Mouse (Mus musculus): ENCODE data around the gene Gja10. TPM values are rescaled to one million over a fixed set of nuclear protein-coding genes. Genes with fewer than 3 reads are reported as not detected.
A peak's percentile ranks its signal among the peaks of the same experiment; 100 is the strongest.

Gene Gja10
- polyA plus RNA-seq, 1 experiment = not detected

GRCm38 (mm10) chr4:32564416-32564815, 38.1 kb downstream of the Gja10 start:
- Histone ChIP-seq H3K36me3 (ENCODE audit: control insufficient read depth, insufficient read depth) (no peaks in the 10 kb centered on the region), H3ac (ENCODE audit: control insufficient read depth, insufficient read length) (no peak overlapping the region), H3K4me2 (ENCODE audit: low read depth) (no peak overlapping the region), H3K4me3 (no peak overlapping the region), H3K27me3 (ENCODE audit: control insufficient read depth, insufficient read depth, insufficient read length) (no peaks in the 10 kb centered on the region), H3K79me2 (ENCODE audit: control insufficient read depth, insufficient read depth) (no peaks in the 10 kb centered on the region)
- no peak for TF ChIP-seq MYOD1 (IDR thresholded peaks at IDR 0.05; ENCODE audit: control insufficient read depth in 1 of 3, insufficient read length in 2 of 3, low read depth in 2 of 3)
- no peak for TF ChIP-seq MAX (IDR thresholded peaks at IDR 0.05; ENCODE audit: low read depth)
- TF ChIP-seq POLR2AphosphoS2 (IDR thresholded peaks at IDR 0.05; ENCODE audit: insufficient read length, low read depth) = no peak
- no peak for TF ChIP-seq E2F4 (IDR thresholded peaks at IDR 0.05; ENCODE audit: insufficient read depth)

DNA sequence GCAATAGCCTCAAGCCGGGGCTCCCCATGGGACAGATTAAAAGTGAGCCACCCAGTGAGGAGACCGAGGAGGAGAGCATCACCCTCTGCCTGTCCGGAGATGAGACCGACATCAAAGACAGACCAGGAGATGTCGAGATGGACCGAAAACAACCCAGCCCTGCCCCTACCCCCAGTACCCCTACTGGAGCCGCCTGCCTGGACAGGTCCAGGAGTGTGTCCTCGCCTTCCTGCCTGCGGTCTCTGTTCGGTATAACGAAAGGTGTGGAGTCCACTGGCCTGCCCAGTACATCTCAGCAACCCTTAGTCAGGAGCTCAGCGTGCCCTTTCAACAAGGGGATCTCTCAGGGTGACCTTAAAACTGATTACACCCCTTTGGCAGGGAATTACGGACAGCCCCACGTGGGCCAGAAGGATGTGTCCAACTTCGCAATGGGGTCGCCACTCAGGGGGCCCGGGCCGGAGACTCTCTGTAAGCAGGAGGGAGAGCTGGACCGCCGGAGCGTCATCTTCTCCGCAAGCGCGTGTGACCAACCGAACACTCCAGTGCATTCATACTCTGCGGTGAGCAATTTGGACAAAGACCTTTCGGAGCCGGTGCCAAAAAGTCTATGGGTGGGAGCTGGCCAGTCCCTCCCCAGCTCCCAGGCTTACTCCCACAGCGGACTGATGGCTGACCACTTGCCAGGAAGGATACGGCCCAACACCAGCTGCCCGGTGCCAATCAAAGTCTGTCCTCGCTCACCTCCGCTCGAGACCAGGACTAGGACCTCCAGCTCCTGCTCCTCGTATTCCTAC, 40.0 kb downstream of the Gja10 start:
- H3ac ChIP-seq (ENCODE audit: control insufficient read depth, insufficient read length) = no peak overlapping the region
- no peaks in the 10 kb centered on the region for H3K36me3 ChIP-seq (ENCODE audit: control insufficient read depth, insufficient read depth)
- TF ChIP-seq MYOD1 (IDR thresholded peaks at IDR 0.05; ENCODE audit: control insufficient read depth in 1 of 3, insufficient read length in 2 of 3, low read depth in 2 of 3) (no peak), MAX (IDR thresholded peaks at IDR 0.05; ENCODE audit: low read depth) (no peak), MYOG (IDR thresholded peaks at IDR 0.05; ENCODE audit: control insufficient read depth in 1 of 3, insufficient read depth in 1 of 3, insufficient read length in 2 of 3, low read depth in 2 of 3) (no peak)
- no peak overlapping the region for H3K4me2 ChIP-seq (ENCODE audit: low read depth)
- H3K27me3 ChIP-seq (ENCODE audit: control insufficient read depth, insufficient read depth, insufficient read length) = no peaks in the 10 kb centered on the region
- H3K79me2 ChIP-seq (ENCODE audit: control insufficient read depth, insufficient read depth) = no peaks in the 10 kb centered on the region
- no peak overlapping the region for H3K4me3 ChIP-seq

DNA sequence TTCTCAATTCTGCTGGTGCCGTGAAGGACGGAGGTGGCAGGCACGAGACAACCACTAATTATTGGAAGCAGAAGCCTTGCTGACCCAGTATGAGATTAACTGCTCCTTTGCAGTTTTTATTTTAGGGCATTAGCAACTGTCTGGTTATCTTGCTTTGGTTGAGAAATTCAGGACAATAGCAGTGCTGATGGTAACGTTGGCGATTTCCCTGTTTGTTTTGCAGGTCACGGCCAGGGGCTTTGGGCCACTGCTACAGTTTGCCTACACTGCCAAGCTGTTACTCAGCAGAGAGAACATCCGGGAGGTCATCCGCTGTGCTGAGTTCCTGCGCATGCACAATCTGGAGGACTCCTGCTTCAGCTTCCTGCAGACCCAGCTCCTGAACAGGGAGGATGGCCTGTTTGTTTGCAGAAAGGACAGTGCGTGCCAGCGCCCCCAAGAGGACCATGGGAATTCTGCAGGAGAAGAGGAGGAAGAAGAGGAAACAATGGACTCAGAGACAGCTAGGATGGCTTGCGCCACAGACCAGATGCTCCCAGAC, 40.9 kb downstream of the Gja10 start:
- no peak overlapping the region for H3ac ChIP-seq (ENCODE audit: control insufficient read depth, insufficient read length)
- no peak for TF ChIP-seq MYOG (IDR thresholded peaks at IDR 0.05; ENCODE audit: control insufficient read depth in 1 of 3, insufficient read depth in 1 of 3, insufficient read length in 2 of 3, low read depth in 2 of 3)
- no peak for TF ChIP-seq USF1 (IDR thresholded peaks at IDR 0.05; ENCODE audit: low read depth)
- no peak for TF ChIP-seq SRF (IDR thresholded peaks at IDR 0.05; ENCODE audit: control insufficient read depth, insufficient read length, low read depth)
- no peak for TF ChIP-seq POLR2A (IDR thresholded peaks at IDR 0.05; ENCODE audit: insufficient read length, low read depth)
- no peak for TF ChIP-seq POLR2AphosphoS2 (IDR thresholded peaks at IDR 0.05; ENCODE audit: insufficient read length, low read depth)
- TF ChIP-seq CEBPB (IDR thresholded peaks at IDR 0.05; ENCODE audit: insufficient read depth, poor library complexity, severe bottlenecking) = no peak
- no peak for TF ChIP-seq E2F4 (IDR thresholded peaks at IDR 0.05; ENCODE audit: insufficient read depth)
- no peak for TF ChIP-seq MYOD1 (IDR thresholded peaks at IDR 0.05; ENCODE audit: control insufficient read depth in 1 of 3, insufficient read length in 2 of 3, low read depth in 2 of 3)
- no peak for TF ChIP-seq MAX (IDR thresholded peaks at IDR 0.05; ENCODE audit: low read depth)
- no peak for TF ChIP-seq TCF12 (IDR thresholded peaks at IDR 0.05; ENCODE audit: insufficient read depth, poor library complexity, severe bottlenecking)
- TF ChIP-seq TCF3 (IDR thresholded peaks at IDR 0.05; ENCODE audit: insufficient read length, low read depth) = no peak
- no peak for TF ChIP-seq REST (IDR thresholded peaks at IDR 0.05; ENCODE audit: insufficient read depth, insufficient read length)
- no peaks in the 10 kb centered on the region for H3K27me3 ChIP-seq (ENCODE audit: control insufficient read depth, insufficient read depth, insufficient read length)
- H3K36me3 ChIP-seq (ENCODE audit: control insufficient read depth, insufficient read depth) = no peaks in the 10 kb centered on the region
- H3K4me3 ChIP-seq = no peak overlapping the region
- H3K4me2 ChIP-seq (ENCODE audit: low read depth) = no peak overlapping the region
- no peaks in the 10 kb centered on the region for H3K79me2 ChIP-seq (ENCODE audit: control insufficient read depth, insufficient read depth)

GRCm38 (mm10) chr4:32560724-32561554, 41.6 kb downstream of the Gja10 start:
- TF ChIP-seq MAX (IDR thresholded peaks at IDR 0.05; ENCODE audit: low read depth) = no peak
- TF ChIP-seq CEBPB (IDR thresholded peaks at IDR 0.05; ENCODE audit: insufficient read depth, poor library complexity, severe bottlenecking) = no peak
- no peak for TF ChIP-seq POLR2AphosphoS2 (IDR thresholded peaks at IDR 0.05; ENCODE audit: insufficient read length, low read depth)
- no peak for TF ChIP-seq REST (IDR thresholded peaks at IDR 0.05; ENCODE audit: insufficient read depth, insufficient read length)
- TF ChIP-seq E2F4 (IDR thresholded peaks at IDR 0.05; ENCODE audit: insufficient read depth) = no peak
- TF ChIP-seq TCF3 (IDR thresholded peaks at IDR 0.05; ENCODE audit: insufficient read length, low read depth) = no peak
- no peak for TF ChIP-seq MYOG (IDR thresholded peaks at IDR 0.05; ENCODE audit: control insufficient read depth in 1 of 3, insufficient read depth in 1 of 3, insufficient read length in 2 of 3, low read depth in 2 of 3)
- TF ChIP-seq MYOD1 (IDR thresholded peaks at IDR 0.05; ENCODE audit: control insufficient read depth in 1 of 3, insufficient read length in 2 of 3, low read depth in 2 of 3) = no peak
- TF ChIP-seq USF1 (IDR thresholded peaks at IDR 0.05; ENCODE audit: low read depth) = no peak
- no peak for TF ChIP-seq SRF (IDR thresholded peaks at IDR 0.05; ENCODE audit: control insufficient read depth, insufficient read length, low read depth)
- TF ChIP-seq POLR2A (IDR thresholded peaks at IDR 0.05; ENCODE audit: insufficient read length, low read depth) = no peak
- no peak for TF ChIP-seq TCF12 (IDR thresholded peaks at IDR 0.05; ENCODE audit: insufficient read depth, poor library complexity, severe bottlenecking)
- peak overlapping the region; percentile 44 for H3K4me2 ChIP-seq (ENCODE audit: low read depth)
- no peaks in the 10 kb centered on the region for H3K27me3 ChIP-seq (ENCODE audit: control insufficient read depth, insufficient read depth, insufficient read length)
- H3ac ChIP-seq (ENCODE audit: control insufficient read depth, insufficient read length) = no peak overlapping the region
- no peaks in the 10 kb centered on the region for H3K36me3 ChIP-seq (ENCODE audit: control insufficient read depth, insufficient read depth)
- no peak overlapping the region for H3K4me3 ChIP-seq
- no peaks in the 10 kb centered on the region for H3K79me2 ChIP-seq (ENCODE audit: control insufficient read depth, insufficient read depth)
